Mouse (Mus musculus) liver, postnatal 0 days (tissue): ENCODE measurements around the gene Pcnx4.

Source experiments
- CTCF ChIP-seq: sonication (generic); IDR thresholded peaks from 2 replicates; pipeline ENCODE4 v1.5.1; 2016; ENCODE audit warnings: antibody characterized with exemption, low read depth
- EP300 ChIP-seq: IDR thresholded peaks from 2 replicates; pipeline ENCODE4 v1.6.1; 2016; ENCODE audit warnings: antibody characterized with exemption, low read depth, mild to moderate bottlenecking

GRCm38 (mm10) chr12:72594001-72594400 lies 57.8 kb downstream of the Pcnx4 start:
- TF ChIP-seq CTCF (no peak), EP300 (no peak)
